ENCODE assay signal across 9 mouse cellular contexts in the genomic region with DNA sequence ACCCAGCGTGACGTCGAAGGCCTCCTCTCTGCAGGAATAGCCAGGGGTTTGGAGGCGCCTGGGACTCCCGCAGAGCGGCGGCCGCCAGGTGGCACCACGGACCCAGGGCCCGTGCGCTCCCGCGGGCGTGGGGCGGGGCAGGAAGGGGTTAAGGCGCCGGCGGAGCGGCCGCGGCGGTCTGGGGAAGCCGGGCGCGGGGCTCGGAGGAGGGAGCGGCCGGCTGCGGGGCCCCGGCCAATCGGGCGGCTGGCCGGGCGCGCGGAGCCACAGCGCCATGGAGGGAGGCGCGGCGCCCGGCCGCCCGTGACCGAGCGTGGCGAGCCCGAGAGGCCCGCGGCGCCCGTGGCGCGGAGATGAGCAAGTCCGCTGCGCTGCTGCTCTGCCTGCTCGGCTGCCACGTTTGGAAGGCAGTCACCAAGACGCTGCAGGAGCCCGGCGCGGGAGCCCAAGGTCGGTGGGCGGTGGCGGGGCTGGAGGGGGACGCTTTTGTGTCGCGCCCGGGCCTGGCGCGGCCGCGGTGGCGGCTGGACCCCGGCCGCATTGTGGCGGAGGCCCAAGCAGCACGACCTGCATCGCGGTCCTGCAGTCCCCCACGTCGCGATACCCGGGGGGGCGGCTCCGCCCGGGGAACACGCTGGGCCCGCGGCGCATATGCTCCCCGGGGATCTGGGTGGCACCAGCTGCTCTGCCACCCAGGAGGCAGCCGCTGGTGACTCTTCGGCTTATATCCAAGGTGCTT. TPM values are rescaled to one million over a fixed set of nuclear protein-coding genes. Genes with fewer than 3 reads are reported as not detected.
DNase-seq lines count a peak whose midpoint lies in the region; ATAC-seq and TF ChIP-seq lines count a peak whose summit lies in the region.
"Had no signal": no experiment of that assay in that cellular context is flagged by ENCODE, and none has a peak within 500 bp of the region (broad histone marks: within the 10 kb centered on the region; RNA-seq: fewer than 3 reads in every experiment).

No protein-coding gene starts in this region.

- H3K9ac ChIP-seq in hindbrain, postnatal 0 days (replicated peaks; ENCODE audit: low read length) = peak overlapping the region; percentile 97

- peak overlapping the region; percentile 92 for H3K27ac ChIP-seq in hindbrain, postnatal 0 days
- H3K27ac ChIP-seq in left cerebral cortex, adult 2 months = peak overlapping the region; percentile 93

- peak; percentile 94 for ATAC-seq in hindbrain, postnatal 0 days

- H3K4me3 ChIP-seq in hindbrain, postnatal 0 days (ENCODE audit: low read length) = peak overlapping the region; percentile 88
- H3K4me3 ChIP-seq in left cerebral cortex, adult 2 months = peak overlapping the region; percentile 91

- WGBS in hindbrain, postnatal 0 days = 4% methylated on average over 82 of the region's 93 CpGs

- DNase-seq in ZHBTc4 (ENCODE audit: low read depth, low spot score) = peak; percentile 90
- peak; percentile 77 to 83 for DNase-seq in cerebellum, postnatal 4 days (ENCODE audit: low spot score in 2 of 2)
- peak; percentile 71 for DNase-seq in gastrocnemius, adult 8-10 months (ENCODE audit: low spot score in 2 of 2)
- DNase-seq in hindbrain, postnatal 0 days (ENCODE audit: low spot score) = peak; percentile 92
- peak; percentile 93 for DNase-seq in left cerebral cortex, adult 2 months (ENCODE audit: extremely low spot score in 1 of 2, low spot score in 2 of 2)
- DNase-seq in lung, postnatal 4 days = peak; percentile 91 to 93
- peak; percentile 94 for DNase-seq in right cerebral cortex, postnatal 14 days
- peak; percentile 79 to 91 for DNase-seq in urinary bladder, postnatal 4 days (ENCODE audit: low spot score in 2 of 2)

- H3K9me3 ChIP-seq in hindbrain, postnatal 0 days (ENCODE audit: low read length) = no peaks in the 10 kb centered on the region

- H3K4me2 ChIP-seq in hindbrain, postnatal 0 days (ENCODE audit: low read depth, low read length) = peak overlapping the region; percentile 76

- no peaks in the 10 kb centered on the region for H3K36me3 ChIP-seq in hindbrain, postnatal 0 days (ENCODE audit: insufficient read depth, low read length)

- H3K4me1 ChIP-seq in hindbrain, postnatal 0 days (ENCODE audit: insufficient read depth, low read length) = peaks cover 15% of the 10 kb centered on the region; the same call in 1 of the 2 replicates

- no peaks in the 10 kb centered on the region for H3K27me3 ChIP-seq in hindbrain, postnatal 0 days (ENCODE audit: insufficient read depth, low read length)

- intact Hi-C loops in left cerebral cortex, adult 2 months (cut with DNase I) = loop anchor here (1.0 to 10.0 kb wide), 6 partner anchors 54 to 296 kb away; a partner anchor contains a TSS

- peak; percentile 63 for TF ChIP-seq CTCF in hindbrain, postnatal 0 days (IDR thresholded peaks at IDR 0.05; ENCODE audit: low read depth)
- peak; percentile 88 for TF ChIP-seq CTCF in left cerebral cortex, adult 2 months (IDR thresholded peaks at IDR 0.05)

RNA-seq across cellular contexts. Expression of a gene that starts 4.3 kb away (rescaled TPM):
- 1 to 10 TPM; 2.3 to 2.9 (median 2.7) TPM for total RNA-seq in gastrocnemius, adult 8-10 months (2022)
- 56.5 and 60.3 TPM in 2 replicates for total RNA-seq in hindbrain, postnatal 0 days (2014; rRNA removed)
- polyA plus RNA-seq in hindbrain, postnatal 0 days (2015; fragmentation: Nextera tagmentation; extraction: Ambion mirVana) = 32.7 and 35.4 TPM in 2 replicates
- total RNA-seq in left cerebral cortex, adult 2 months (2021) = 10 to 100 TPM; 71.5 to 72.8 TPM
- total RNA-seq: neutrophil, adult 5-6 weeks had no signal

Comparison
In these comparisons a context has a peak if more than half of its experiments do, and no peak if none do; other contexts are left out.
1. Peak in every context shown above with its lines: DNase-seq, ATAC-seq, H3K4me3 ChIP-seq and H3K27ac ChIP-seq.
2. RNA of a gene that starts 4.3 kb away (total RNA-seq): 71.5 to 72.8 TPM in left cerebral cortex, adult 2 months and 56.5 to 60.3 TPM in hindbrain, postnatal 0 days; 2.3 to 2.9 TPM in gastrocnemius, adult 8-10 months; every median in the first group is over 10 times any median in the second.